Mouse (Mus musculus): ENCODE data around the gene Mms19. TPM values are rescaled to one million over a fixed set of nuclear protein-coding genes. Genes with fewer than 3 reads are reported as not detected.

Gene Mms19
- polyA plus RNA-seq, 1 experiment from 2014 or later = 39.9 TPM

Other genes with a start within 250 kb of the Mms19 start
- 4.6 and 5.6 TPM in 2 replicates for gene Slit1, start 237.5 kb downstream of the Mms19 start, polyA plus RNA-seq (2014; fragmentation: Nextera tagmentation; extraction: Ambion mirVana)
- 44.1 and 48.4 TPM in 2 replicates for gene Arhgap19, start 179.1 kb downstream of the Mms19 start, polyA plus RNA-seq (2014; fragmentation: Nextera tagmentation; extraction: Ambion mirVana)
- 12.7 and 13.2 TPM in 2 replicates for gene Frat1, start 151.2 kb downstream of the Mms19 start, polyA plus RNA-seq (2014; fragmentation: Nextera tagmentation; extraction: Ambion mirVana)
- 10.4 and 14.1 TPM in 2 replicates for gene Frat2, start 133.0 kb downstream of the Mms19 start, polyA plus RNA-seq (2014; fragmentation: Nextera tagmentation; extraction: Ambion mirVana)
- gene Rrp12, start 85.0 kb downstream of the Mms19 start, polyA plus RNA-seq (2014; fragmentation: Nextera tagmentation; extraction: Ambion mirVana) = 24.3 and 26.1 TPM in 2 replicates
- gene Pgam1, start 69.2 kb downstream of the Mms19 start, polyA plus RNA-seq (2014; fragmentation: Nextera tagmentation; extraction: Ambion mirVana) = 901 and 961 TPM in 2 replicates
- gene Exosc1, start 47.7 kb downstream of the Mms19 start, polyA plus RNA-seq (2014; fragmentation: Nextera tagmentation; extraction: Ambion mirVana) = 83.9 and 87.5 TPM in 2 replicates
- 70.7 and 76.6 TPM in 2 replicates for gene Zdhhc16, start 47.7 kb downstream of the Mms19 start, polyA plus RNA-seq (2014; fragmentation: Nextera tagmentation; extraction: Ambion mirVana)
- gene Ubtd1, start 606 bp upstream of the Mms19 start, polyA plus RNA-seq (2014; fragmentation: Nextera tagmentation; extraction: Ambion mirVana) = 8.5 and 9.7 TPM in 2 replicates
- not detected in 2 replicates for gene Ankrd2, start 54.8 kb upstream of the Mms19 start, polyA plus RNA-seq (2014; fragmentation: Nextera tagmentation; extraction: Ambion mirVana)
- gene Hoga1, start 64.5 kb upstream of the Mms19 start, polyA plus RNA-seq (2014; fragmentation: Nextera tagmentation; extraction: Ambion mirVana) = 1.1 and 1.9 TPM in 2 replicates
- 0.13 TPM in 1 of 2 replicates, not detected in the other for gene 4933411K16Rik, start 71.1 kb upstream of the Mms19 start, polyA plus RNA-seq (2014; fragmentation: Nextera tagmentation; extraction: Ambion mirVana)
- gene Morn4, start 105.2 kb upstream of the Mms19 start, polyA plus RNA-seq (2014; fragmentation: Nextera tagmentation; extraction: Ambion mirVana) = 52.9 and 63.1 TPM in 2 replicates
- gene Pi4k2a, start 109.3 kb upstream of the Mms19 start, polyA plus RNA-seq (2014; fragmentation: Nextera tagmentation; extraction: Ambion mirVana) = 29.0 and 30.7 TPM in 2 replicates
- gene Avpi1, start 147.9 kb upstream of the Mms19 start, polyA plus RNA-seq (2014; fragmentation: Nextera tagmentation; extraction: Ambion mirVana) = 15.6 and 16.3 TPM in 2 replicates
- 8.7 and 9.7 TPM in 2 replicates for gene Marveld1, start 166.2 kb upstream of the Mms19 start, polyA plus RNA-seq (2014; fragmentation: Nextera tagmentation; extraction: Ambion mirVana)
- gene Zfyve27, start 182.8 kb upstream of the Mms19 start, polyA plus RNA-seq (2014; fragmentation: Nextera tagmentation; extraction: Ambion mirVana) = 22.4 and 23.1 TPM in 2 replicates
- gene Sfrp5, start 221.1 kb upstream of the Mms19 start, polyA plus RNA-seq (2014; fragmentation: Nextera tagmentation; extraction: Ambion mirVana) = 0.09 and 0.19 TPM in 2 replicates

Measured in forebrain, embryonic 11.5 days (tissue).